Mouse (Mus musculus) gastrocnemius, postnatal 10 days (tissue): ENCODE measurements at regions not wholly inside any gene's neighbourhood (a gene's known extent, or its start where the extent isn't known, plus 50 kb on each side); places are given as distances from the start of the nearest gene placed in this dataset.

Source experiments
- microRNA-seq, 2 experiments: library from miRNA; unstranded; fragments of <30 nt; microRNA quantifications; one replicate each; pipeline ENCODE4 v1.2.0; 2021

Small RNAs in the stretch of these regions (microRNA-seq; reads per million reads assigned to microRNA genes)
- 0 reads per million in 2 experiments for gene Gm24462
